Mouse (Mus musculus): ENCODE measurements at regions not wholly inside any gene's neighbourhood (a gene's known extent, or its start where the extent isn't known, plus 50 kb on each side); places are given as distances from the start of the nearest gene placed in this dataset.

- DNase-seq, result no peak
Observed at GRCm38 (mm10) chr2:92860502-92861197, 54.2 kb upstream of the Syt13 start.

Measured in adrenal gland, postnatal 36 days (tissue).